Mouse (Mus musculus) intestine, embryonic 14.5 days (tissue): ENCODE measurements around the gene Asic2. TPM values are rescaled to one million over a fixed set of nuclear protein-coding genes. Genes with fewer than 3 reads are reported as not detected.

Source experiments
- ATAC-seq: fragments of 200-750 bp; cut with Nextera tagmentation; replicated peaks from 2 replicates; pipeline ENCODE4 v1.8.0; 2017; ENCODE audit warnings: low read depth, moderate number of reproducible peaks, moderate TSS enrichment, moderate library complexity; ENCODE audit not compliant: low FRiP score, low TSS enrichment
- DNase-seq: peaks from one replicate; pipeline ENCODE4 v3.0.0-alpha.2; 2018; ENCODE audit warnings: low spot score
- H3K27ac ChIP-seq: fragments of 300-500 bp; sonication (generic); 2 replicates; pipeline ENCODE4 v1.5.1; 2014; ENCODE audit warnings: low read depth, mild to moderate bottlenecking, control low read depth
- H3K27me3 ChIP-seq: fragments of 300-500 bp; sonication (generic); replicated peaks from 2 replicates; pipeline ENCODE4 v1.6.1; 2014; ENCODE audit warnings: low read length, control low read depth; ENCODE audit not compliant: control insufficient read depth, insufficient read depth
- H3K36me3 ChIP-seq: fragments of 300-500 bp; sonication (generic); 2 replicates; pipeline ENCODE4 v1.6.1; 2014; ENCODE audit warnings: low read length, control low read depth; ENCODE audit not compliant: control insufficient read depth, insufficient read depth
- H3K4me1 ChIP-seq: fragments of 300-500 bp; sonication (generic); replicated peaks from 2 replicates; pipeline ENCODE4 v1.6.1; 2014; ENCODE audit warnings: low read length, control low read depth, mixed read lengths; ENCODE audit not compliant: control insufficient read depth, insufficient read depth
- H3K4me2 ChIP-seq: fragments of 300-500 bp; sonication (generic); 2 replicates; pipeline ENCODE4 v1.6.1; 2014; ENCODE audit warnings: low read length
- H3K4me3 ChIP-seq: fragments of 300-500 bp; sonication (generic); 2 replicates; pipeline ENCODE4 v1.5.1; 2014; ENCODE audit warnings: low read depth, low read length, control low read depth, mixed read lengths
- H3K9ac ChIP-seq: fragments of 300-500 bp; sonication (generic); 2 replicates; pipeline ENCODE4 v1.6.1; 2014; ENCODE audit warnings: mild to moderate bottlenecking, low read length
- H3K9me3 ChIP-seq: fragments of 300-500 bp; sonication (generic); 2 replicates; pipeline ENCODE4 v1.6.1; 2016; ENCODE audit warnings: low read length, control low read depth; ENCODE audit not compliant: control insufficient read depth
- WGBS: fragments of 180-500 bp; shearing (Covaris S2); extraction: QIAGEN DNeasy Blood & Tissue Kit; methylation state at CpG from one replicate; pipeline ENCODE4 v1.1.7; 2014; 5-methylcytosine and 5-hydroxymethylcytosine counted together
- polyA plus RNA-seq: library from polyadenylated mRNA; unstranded; fragments of >200 nt; fragmentation: Nextera tagmentation; extraction: Ambion mirVana; gene quantifications from 2 replicates; pipeline ENCODE4 v1.2.1, GENCODE M21; 2014

Gene Asic2
- polyA plus RNA-seq, 1 experiment from 2014 or later, result 0.22 TPM

DNA sequence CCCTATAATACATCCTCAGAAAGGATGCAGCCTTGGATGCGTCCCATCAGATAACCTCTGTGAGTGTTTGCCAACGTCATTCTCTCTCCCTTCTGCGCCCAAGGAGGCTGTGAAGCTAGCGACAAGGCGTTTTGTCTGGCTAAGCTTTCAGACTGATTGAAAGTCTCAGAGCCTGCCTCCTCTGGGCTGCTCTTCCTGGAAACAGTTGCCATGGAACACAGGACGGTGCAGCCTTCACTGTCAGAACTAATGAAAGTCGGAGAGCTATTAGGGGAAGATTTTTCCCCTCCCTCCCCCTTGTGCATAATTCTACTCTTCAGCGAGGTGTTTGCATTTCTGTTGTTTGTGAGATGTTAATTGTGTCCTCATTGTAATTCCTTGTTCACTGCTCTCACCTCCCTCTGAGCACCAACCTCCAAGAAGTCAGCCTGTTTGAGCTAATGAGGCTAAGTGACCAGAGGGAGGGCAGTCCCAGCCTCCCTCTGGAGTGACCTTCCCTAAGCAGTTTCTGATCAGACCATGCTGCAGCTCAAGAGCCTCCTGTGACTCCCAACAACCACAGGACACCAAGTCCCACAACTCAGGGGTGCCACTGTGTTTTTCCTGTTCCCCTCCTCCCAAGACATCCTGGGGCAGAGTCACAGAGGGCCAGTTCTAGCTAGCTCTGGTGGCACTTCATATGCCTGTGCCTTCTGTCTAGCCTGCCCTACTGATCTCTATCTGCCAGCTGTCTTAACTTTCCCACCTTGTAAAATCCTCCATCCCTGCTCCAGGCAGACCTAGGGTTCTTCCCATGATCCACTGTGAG is 70.5 kb downstream of the Asic2 start:
- ATAC-seq (no peak), DNase-seq (no peak)
- H3K9ac ChIP-seq, result no peak overlapping the region
- WGBS, result 6% methylated on average over 8 of the region's 8 CpGs
- no peaks in the 10 kb centered on the region for H3K4me1 ChIP-seq
- H3K36me3 ChIP-seq, result no peaks in the 10 kb centered on the region
- H3K9me3 ChIP-seq, result no peaks in the 10 kb centered on the region
- H3K27me3 ChIP-seq, result no peaks in the 10 kb centered on the region
- H3K4me3 ChIP-seq, result no peak overlapping the region
- H3K4me2 ChIP-seq, result no peak overlapping the region
- H3K27ac ChIP-seq, result no peak overlapping the region

DNA sequence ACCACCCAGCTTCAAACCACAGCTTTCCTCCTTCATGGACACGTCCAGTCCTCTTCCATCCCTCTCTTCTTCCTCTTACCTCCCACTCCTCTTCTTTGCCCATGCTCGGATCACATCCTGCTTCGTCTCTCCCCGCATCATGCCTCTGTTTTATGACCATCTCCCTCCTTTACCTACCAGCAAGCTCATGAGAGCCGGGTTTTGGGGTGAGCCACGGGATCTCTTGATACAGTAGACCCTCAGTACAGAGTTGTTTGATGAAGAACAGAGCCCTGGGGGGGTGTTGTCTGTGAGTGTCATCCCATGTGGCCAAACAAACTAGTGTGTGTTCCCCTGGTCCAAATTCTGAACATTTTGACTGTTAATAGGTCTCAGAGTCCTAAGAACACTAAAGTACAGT is 71.7 kb downstream of the Asic2 start:
- WGBS, result 71% methylated on average over 6 of the region's 6 CpGs
- H3K4me3 ChIP-seq, result no peak overlapping the region
- no peaks in the 10 kb centered on the region for H3K4me1 ChIP-seq
- DNase-seq (no peak), ATAC-seq (no peak)
- no peaks in the 10 kb centered on the region for H3K27me3 ChIP-seq
- H3K9ac ChIP-seq, result no peak overlapping the region
- no peaks in the 10 kb centered on the region for H3K36me3 ChIP-seq
- H3K27ac ChIP-seq, result no peak overlapping the region
- no peak overlapping the region for H3K4me2 ChIP-seq
- H3K9me3 ChIP-seq, result no peaks in the 10 kb centered on the region

DNA sequence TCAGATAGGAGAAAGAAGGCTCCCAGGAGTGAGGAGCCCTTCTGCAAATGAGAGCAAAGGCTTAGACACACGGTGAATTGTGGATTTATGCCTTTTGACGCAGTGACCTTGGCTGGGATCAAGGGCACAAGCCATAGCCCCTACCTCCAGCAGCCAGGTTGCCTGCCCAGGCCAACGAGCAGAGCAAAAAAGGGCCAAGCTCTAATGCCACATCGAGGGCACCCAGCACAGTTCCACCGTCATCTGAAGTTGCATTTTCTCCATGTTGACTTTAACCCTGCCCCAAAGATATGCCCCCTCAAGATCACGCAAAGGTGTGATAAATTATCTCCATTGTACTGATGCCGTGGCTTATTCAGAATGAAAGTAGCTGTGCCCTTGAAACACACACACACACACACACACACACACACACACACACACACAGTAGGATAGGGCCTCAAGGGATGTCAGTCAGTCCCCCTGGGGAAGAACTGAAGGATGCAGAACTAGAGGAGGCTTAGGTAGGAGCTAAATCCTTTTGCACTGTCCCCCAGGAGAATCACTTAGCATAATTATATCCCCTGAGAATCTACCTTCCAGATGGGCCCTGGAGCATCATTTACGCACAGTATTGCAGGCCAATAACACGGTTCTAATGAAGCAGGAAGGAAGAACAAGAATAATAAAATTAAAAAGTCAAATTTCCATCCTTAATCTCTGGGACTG is 96.6 kb downstream of the Asic2 start:
- Histone ChIP-seq H3K4me1 (no peaks in the 10 kb centered on the region), H3K27ac (no peak overlapping the region), H3K27me3 (no peaks in the 10 kb centered on the region), H3K4me3 (no peak overlapping the region), H3K4me2 (no peak overlapping the region), H3K9me3 (no peaks in the 10 kb centered on the region), H3K9ac (no peak overlapping the region), H3K36me3 (no peaks in the 10 kb centered on the region)
- 47% methylated on average over 9 of the region's 9 CpGs for WGBS
- ATAC-seq, result no peak
- DNase-seq, result no peak

DNA sequence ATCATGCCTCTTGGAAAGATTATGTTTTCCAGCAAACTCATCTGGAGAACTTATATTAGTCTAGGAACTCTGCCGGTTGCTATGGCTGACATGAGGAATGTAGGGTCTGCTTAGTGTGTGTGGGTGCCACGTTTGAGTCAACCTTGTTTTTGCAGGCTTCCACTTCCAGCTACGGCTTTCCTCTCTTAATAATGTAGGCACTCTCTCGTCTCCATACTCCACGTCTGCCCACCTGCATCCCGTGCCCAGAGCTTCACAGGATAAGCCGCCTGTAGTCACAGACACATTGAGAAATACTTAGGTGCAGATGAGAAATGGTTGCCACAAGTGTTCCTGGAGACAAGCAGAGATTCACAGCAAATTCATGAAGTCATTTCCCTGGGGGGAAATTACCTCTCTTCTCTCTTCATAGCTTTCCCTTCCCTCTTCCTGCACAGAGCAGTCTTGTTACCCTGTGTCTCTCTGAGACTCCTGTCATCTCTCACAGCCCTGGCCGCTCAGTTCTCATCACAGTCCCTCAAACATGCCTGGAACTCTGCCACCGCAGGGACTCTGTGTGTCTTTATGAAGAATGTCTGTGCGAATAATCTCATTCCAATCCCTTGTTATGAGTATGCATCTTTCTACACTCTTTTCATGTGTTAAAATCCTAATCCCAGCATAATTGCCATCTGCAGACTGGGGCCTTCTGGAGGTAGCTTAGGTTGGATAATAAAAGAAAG is 102.4 kb downstream of the Asic2 start:
- Histone ChIP-seq H3K4me2 (no peak overlapping the region), H3K27me3 (no peaks in the 10 kb centered on the region), H3K4me1 (no peaks in the 10 kb centered on the region; the same call in 1 of the 2 replicates), H3K36me3 (no peaks in the 10 kb centered on the region), H3K9ac (no peak overlapping the region), H3K4me3 (no peak overlapping the region), H3K27ac (no peak overlapping the region), H3K9me3 (no peaks in the 10 kb centered on the region)
- 59% methylated on average over 10 of the region's 10 CpGs for WGBS
- no peak for ATAC-seq
- DNase-seq, result no peak

DNA sequence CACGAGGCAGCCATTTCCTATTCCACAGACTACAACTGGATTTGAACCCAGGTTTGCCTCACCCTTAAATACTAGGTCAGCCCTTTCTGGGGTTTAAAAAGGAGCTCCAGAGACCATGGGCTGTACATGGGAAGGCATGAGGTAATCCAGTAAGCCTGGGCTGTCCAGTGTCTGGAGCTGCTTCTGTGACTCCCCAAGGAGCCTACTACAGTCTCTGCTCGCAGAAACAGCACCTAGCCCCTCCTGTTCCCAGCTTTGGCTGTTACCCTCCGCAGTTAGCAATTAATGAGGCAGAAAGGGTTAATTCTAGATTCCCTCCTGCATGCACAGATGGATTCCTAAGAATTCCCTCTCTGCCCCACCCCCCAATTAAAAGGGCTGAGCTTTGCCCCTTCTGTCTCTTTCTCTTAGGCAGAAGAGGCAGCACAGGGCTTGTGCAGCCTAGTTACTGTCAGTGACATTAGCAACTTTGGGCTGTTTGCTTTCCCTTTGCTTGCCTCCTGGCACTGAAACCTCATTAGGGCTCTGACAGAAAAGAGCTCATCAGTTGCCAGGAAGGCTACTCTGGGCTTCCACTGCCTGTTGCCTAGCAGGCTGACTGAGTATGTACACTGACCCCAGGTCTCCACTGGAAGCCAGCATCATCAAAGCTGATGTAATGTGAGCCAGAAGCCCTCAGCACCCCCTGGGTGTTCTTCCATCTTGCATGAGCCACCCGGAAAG is 107.8 kb downstream of the Asic2 start, which contains the start of gene 5530401A14Rik:
TSS of gene 5530401A14Rik (plus strand) at position 424 of the 723 bp plus-strand sequence.
- ATAC-seq, result no peak
- DNase-seq, result no peak

DNA sequence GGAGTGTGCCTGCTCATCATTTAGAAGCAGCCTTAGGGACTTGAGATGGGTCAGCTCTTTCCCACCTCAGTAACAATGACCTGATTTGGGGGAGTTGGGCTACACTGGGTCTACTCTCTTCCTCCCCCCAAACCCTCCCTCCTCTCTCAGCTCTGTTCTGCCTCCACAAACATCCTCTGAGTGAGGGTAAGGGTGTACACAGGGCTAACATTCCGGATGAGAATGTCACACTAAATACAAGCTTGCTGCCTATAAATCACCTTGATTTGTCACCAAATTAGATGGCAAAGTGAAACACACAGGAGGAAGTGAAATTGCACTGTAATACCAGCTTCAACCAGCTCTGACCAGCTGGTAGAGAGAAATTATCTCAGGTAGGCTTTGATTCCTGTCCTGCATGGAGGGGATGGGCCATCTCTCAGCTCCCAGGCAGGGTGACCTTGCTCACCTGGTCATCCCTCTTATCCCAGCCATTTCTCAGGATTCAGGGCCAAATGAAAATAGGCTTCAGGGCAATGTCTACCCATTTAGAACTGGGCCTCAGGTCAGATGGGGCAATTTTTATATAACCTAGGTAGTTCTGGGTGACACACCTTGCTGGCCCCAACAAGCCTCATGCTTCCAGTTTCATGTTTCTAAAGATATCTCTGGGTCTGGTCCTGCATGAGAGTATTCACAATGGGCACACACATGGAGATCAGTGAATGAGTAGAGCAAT is 120.3 kb downstream of the Asic2 start:
- Histone ChIP-seq H3K27me3 (no peaks in the 10 kb centered on the region), H3K4me2 (no peak overlapping the region), H3K27ac (no peak overlapping the region), H3K36me3 (no peaks in the 10 kb centered on the region), H3K9ac (no peak overlapping the region), H3K4me1 (no peaks in the 10 kb centered on the region), H3K4me3 (no peak overlapping the region), H3K9me3 (no peaks in the 10 kb centered on the region)
- no peak for ATAC-seq
- no peak for DNase-seq
- WGBS, result 21% methylated on average over 1 of the region's 1 CpGs

More for the DNA sequence above, 107.8 kb downstream of the Asic2 start, which contains the start of gene 5530401A14Rik:
- Histone ChIP-seq H3K27me3 (no peaks in the 10 kb centered on the region), H3K9me3 (no peaks in the 10 kb centered on the region), H3K9ac (no peak within 1 kb of the TSS), H3K4me2 (no peak within 1 kb of the TSS), H3K36me3 (no peaks in the 10 kb centered on the region), H3K27ac (no peak within 1 kb of the TSS), H3K4me1 (no peaks in the 10 kb centered on the region; the same call in 1 of the 2 replicates), H3K4me3 (no peak within 1 kb of the TSS)
- 40% methylated on average over 4 of the region's 4 CpGs for WGBS

DNA sequence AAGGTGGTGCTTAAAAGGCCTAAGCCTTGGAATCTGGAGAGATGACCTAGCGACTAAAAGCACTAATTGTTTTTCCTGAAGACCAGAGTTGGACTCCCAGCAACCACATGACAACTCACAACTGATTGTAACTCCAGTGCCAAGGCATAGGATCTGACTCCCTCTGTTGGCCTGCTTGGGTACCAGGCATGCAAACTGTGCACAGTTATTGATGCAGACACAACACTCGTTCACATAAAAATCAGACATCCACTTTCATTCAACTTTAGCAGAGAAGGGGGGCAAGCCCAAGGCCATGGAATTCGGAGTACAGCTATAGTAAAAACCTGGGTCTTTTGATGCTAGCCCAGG is 122.6 kb downstream of the Asic2 start:
- no peaks in the 10 kb centered on the region for H3K27me3 ChIP-seq
- H3K4me2 ChIP-seq, result no peak overlapping the region
- no peak overlapping the region for H3K27ac ChIP-seq
- no peak overlapping the region for H3K9ac ChIP-seq
- no peaks in the 10 kb centered on the region for H3K4me1 ChIP-seq
- ATAC-seq (no peak), DNase-seq (no peak)
- WGBS, result 80% methylated on average over 3 of the region's 3 CpGs
- H3K36me3 ChIP-seq, result no peaks in the 10 kb centered on the region
- no peak overlapping the region for H3K4me3 ChIP-seq
- H3K9me3 ChIP-seq, result no peaks in the 10 kb centered on the region
